Mouse (Mus musculus) stomach, embryonic 14.5 days (tissue): ENCODE measurements around the gene Irgc1. TPM values are rescaled to one million over a fixed set of nuclear protein-coding genes. Genes with fewer than 3 reads are reported as not detected.

Experiments used
- ATAC-seq: fragments of 200-750 bp; cut with Nextera tagmentation; 2 replicates; pipeline ENCODE4 v1.8.0; 2017; ENCODE audit warnings: low read depth, moderate TSS enrichment; ENCODE audit not compliant: insufficient number of reproducible peaks, insufficient read depth, low FRiP score
- H3K27ac ChIP-seq: fragments of 300-500 bp; sonication (generic); 2 replicates; pipeline ENCODE4 v1.5.1; 2014; ENCODE audit warnings: mild to moderate bottlenecking, low read length, moderate library complexity, mixed read lengths
- H3K27me3 ChIP-seq: fragments of 300-500 bp; sonication (generic); 2 replicates; pipeline ENCODE4 v1.6.1; 2014; ENCODE audit warnings: low read length, control low read depth, mixed read lengths; ENCODE audit not compliant: control insufficient read depth, insufficient read depth
- H3K36me3 ChIP-seq: fragments of 300-500 bp; sonication (generic); 2 replicates; pipeline ENCODE4 v1.6.1; 2014; ENCODE audit warnings: mild to moderate bottlenecking, control low read depth, low read length, moderate library complexity, mixed read lengths; ENCODE audit not compliant: control insufficient read depth, insufficient read depth
- H3K4me1 ChIP-seq: fragments of 300-500 bp; sonication (generic); 2 replicates; pipeline ENCODE4 v1.6.1; 2014; ENCODE audit warnings: low read length, control low read depth, mixed read lengths; ENCODE audit not compliant: control insufficient read depth, insufficient read depth
- H3K4me2 ChIP-seq: fragments of 300-500 bp; sonication (generic); replicated peaks from 2 replicates; pipeline ENCODE4 v1.6.1; 2014; ENCODE audit warnings: low read depth, low read length, control low read depth
- H3K4me3 ChIP-seq: fragments of 300-500 bp; sonication (generic); 2 replicates; pipeline ENCODE4 v1.5.1; 2014; ENCODE audit warnings: low read depth, low read length, control low read depth
- H3K9ac ChIP-seq: fragments of 300-500 bp; sonication (generic); replicated peaks from 2 replicates; pipeline ENCODE4 v1.6.1; 2014; ENCODE audit warnings: low read depth, mild to moderate bottlenecking, control low read depth, low read length, moderate library complexity, mixed read lengths
- H3K9me3 ChIP-seq: fragments of 300-500 bp; sonication (generic); 2 replicates; pipeline ENCODE4 v1.6.1; 2016; ENCODE audit warnings: low read depth, low read length, control low read depth; ENCODE audit not compliant: control insufficient read depth
- WGBS: fragments of 180-500 bp; shearing (Covaris S2); extraction: QIAGEN DNeasy Blood & Tissue Kit; methylation state at CpG from one replicate; pipeline ENCODE4 v1.1.7; 2014; 5-methylcytosine and 5-hydroxymethylcytosine counted together
- polyA plus RNA-seq: library from polyadenylated mRNA; unstranded; fragments of >200 nt; fragmentation: Nextera tagmentation; extraction: Ambion mirVana; gene quantifications from 2 replicates; pipeline ENCODE4 v1.2.1, GENCODE M21; 2014

The Irgc1 gene
- polyA plus RNA-seq, 1 experiment from 2014 or later: not detected

- 0 out of 2 replicates have a peak overlapping the region, but pooled peaks have one; percentile 1 for H3K27ac ChIP-seq
- WGBS: 72% methylated on average over 10 of the region's 10 CpGs
- no peak overlapping the region for H3K4me2 ChIP-seq
- no peaks in the 10 kb centered on the region for H3K36me3 ChIP-seq
- no peaks in the 10 kb centered on the region for H3K27me3 ChIP-seq
- ATAC-seq: no peak
- H3K9me3 ChIP-seq: no peaks in the 10 kb centered on the region
- peaks cover 19% of the 10 kb centered on the region; the same call in 1 of the 2 replicates for H3K4me1 ChIP-seq
- H3K9ac ChIP-seq: no peak overlapping the region
- no peak overlapping the region for H3K4me3 ChIP-seq
Measured at GRCm38 (mm10) chr7:24387059-24387556, 65.0 kb downstream of the Irgc1 start.

DNA sequence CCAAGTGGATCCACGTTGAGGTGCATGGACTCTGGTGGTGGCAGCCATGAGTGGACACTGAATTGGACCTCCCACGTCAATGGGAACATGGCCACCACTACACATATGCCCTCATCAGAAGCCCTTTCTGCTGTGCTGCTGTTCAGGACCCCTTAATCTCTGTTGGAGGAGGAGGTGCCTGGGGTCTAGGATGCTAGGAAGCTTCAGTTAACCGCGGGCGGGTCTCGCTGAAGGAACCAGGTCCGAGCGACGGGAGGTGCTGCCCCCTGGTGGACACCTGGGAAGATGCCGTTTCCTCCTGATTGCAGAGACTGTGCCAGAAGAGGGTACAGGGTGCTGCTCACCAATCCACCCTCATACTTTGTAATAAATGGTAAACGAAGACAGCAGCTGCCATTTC, 67.3 kb downstream of the Irgc1 start:
- Histone ChIP-seq H3K27me3 (no peaks in the 10 kb centered on the region), H3K4me2 (no peak overlapping the region), H3K4me1 (peaks cover 14% of the 10 kb centered on the region; the same call in 1 of the 2 replicates), H3K9me3 (no peaks in the 10 kb centered on the region), H3K27ac (no peak overlapping the region), H3K4me3 (no peak overlapping the region), H3K36me3 (no peaks in the 10 kb centered on the region), H3K9ac (no peak overlapping the region)
- ATAC-seq: peak; percentile 29; the same call in 1 of the 2 replicates
- 8% methylated on average over 11 of the region's 11 CpGs for WGBS

DNA sequence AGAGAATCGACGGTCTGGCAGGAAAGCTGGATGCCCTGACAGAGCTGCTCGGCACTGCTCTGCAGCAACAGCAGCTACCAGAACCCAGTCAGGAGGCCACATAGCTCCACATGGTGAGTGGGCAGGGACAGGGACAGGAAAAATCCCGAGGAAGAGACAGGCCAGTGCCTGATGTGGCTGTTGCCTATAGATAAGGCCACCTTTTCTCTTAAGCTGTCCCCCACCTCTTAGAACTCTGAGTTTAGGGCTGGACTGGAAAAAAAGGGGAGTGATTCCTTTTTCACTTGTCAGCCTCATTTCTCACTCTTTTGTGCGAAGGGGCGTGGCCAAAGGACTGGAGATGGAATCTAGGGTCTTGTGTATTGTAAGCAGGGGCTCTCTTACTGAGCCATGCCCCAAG, 68.0 kb downstream of the Irgc1 start:
- 63% methylated on average over 6 of the region's 6 CpGs for WGBS
- Histone ChIP-seq H3K36me3 (no peaks in the 10 kb centered on the region), H3K27ac (no peak overlapping the region), H3K4me3 (no peak overlapping the region), H3K4me2 (no peak overlapping the region), H3K9me3 (no peaks in the 10 kb centered on the region), H3K4me1 (peaks cover 9% of the 10 kb centered on the region; the same call in 1 of the 2 replicates), H3K9ac (no peak overlapping the region), H3K27me3 (no peaks in the 10 kb centered on the region)
- no peak for ATAC-seq

DNA sequence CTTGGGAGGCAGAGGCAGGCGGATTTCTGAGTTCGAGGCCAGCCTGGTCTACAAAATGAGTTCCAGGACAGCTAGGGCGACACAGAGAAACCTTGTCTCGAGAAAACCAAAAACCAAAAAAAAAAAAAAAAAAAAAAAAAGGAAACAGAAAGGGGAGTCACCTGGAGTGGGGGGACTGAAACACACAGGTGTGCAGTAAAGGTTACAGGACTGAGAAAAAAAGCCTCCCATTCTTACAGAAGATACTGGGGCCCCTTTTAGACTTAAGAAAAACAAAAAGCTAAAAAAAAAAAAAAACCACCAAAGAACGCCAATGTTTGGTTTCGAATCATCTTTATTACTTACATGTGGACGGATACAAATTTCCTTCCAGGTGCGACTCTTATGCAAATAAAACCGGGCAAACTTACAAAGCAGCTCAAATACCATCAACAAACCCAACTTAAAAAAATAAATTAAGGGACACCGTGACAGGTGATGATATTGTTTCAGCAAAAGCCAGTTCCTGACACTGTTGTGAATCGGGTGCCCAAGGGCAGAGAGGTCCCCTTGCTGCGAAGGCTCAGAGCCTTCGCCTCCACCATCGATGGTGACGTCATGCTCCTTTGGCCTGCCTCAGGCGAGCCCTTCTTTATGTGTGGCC, 69.2 kb downstream of the Irgc1 start:
- Histone ChIP-seq H3K9me3 (no peaks in the 10 kb centered on the region), H3K4me3 (no peak overlapping the region), H3K27ac (no peak overlapping the region), H3K9ac (no peak overlapping the region), H3K4me2 (no peak overlapping the region), H3K36me3 (no peaks in the 10 kb centered on the region), H3K4me1 (peaks cover 8% of the 10 kb centered on the region; the same call in 1 of the 2 replicates), H3K27me3 (no peaks in the 10 kb centered on the region)
- no peak for ATAC-seq
- 69% methylated on average over 16 of the region's 16 CpGs for WGBS

Other genes with a start within 250 kb of the Irgc1 start
- 13.5 and 14.9 TPM in 2 replicates for gene Zfp111, start 240.9 kb downstream of the Irgc1 start, polyA plus RNA-seq
- gene Zfp109, start 214.7 kb downstream of the Irgc1 start, polyA plus RNA-seq: 6.3 and 6.4 TPM in 2 replicates
- 4.5 and 4.7 TPM in 2 replicates for gene Zfp108, start 197.5 kb downstream of the Irgc1 start, polyA plus RNA-seq
- 8.3 and 9.7 TPM in 2 replicates for gene Zfp93, start 181.9 kb downstream of the Irgc1 start, polyA plus RNA-seq
- 35.3 and 42.7 TPM in 2 replicates for gene Zfp61, start 151.1 kb downstream of the Irgc1 start, polyA plus RNA-seq
- 10.6 and 13.2 TPM in 2 replicates for gene Zfp94, start 135.6 kb downstream of the Irgc1 start, polyA plus RNA-seq
- 0.41 TPM in 1 of 2 replicates, not detected in the other for gene Tescl, start 118.4 kb downstream of the Irgc1 start, polyA plus RNA-seq
- gene Lypd5, start 103.1 kb downstream of the Irgc1 start, polyA plus RNA-seq: not detected in 2 replicates
- 2.4 and 3.0 TPM in 2 replicates for gene Kcnn4, start 82.0 kb downstream of the Irgc1 start, polyA plus RNA-seq
- gene Smg9, start 52.7 kb downstream of the Irgc1 start, polyA plus RNA-seq: 23.2 and 26.6 TPM in 2 replicates
- 12.6 and 14.7 TPM in 2 replicates for gene Plaur, start 10.2 kb upstream of the Irgc1 start, polyA plus RNA-seq
- 1.4 and 1.5 TPM in 2 replicates for gene Cadm4, start 29.7 kb upstream of the Irgc1 start, polyA plus RNA-seq
- gene Zfp428, start 54.7 kb upstream of the Irgc1 start, polyA plus RNA-seq: 28.5 and 30.9 TPM in 2 replicates
- 0.21 and 0.29 TPM in 2 replicates for gene AC161166.1, start 60.2 kb upstream of the Irgc1 start, polyA plus RNA-seq
- gene Irgq, start 78.4 kb upstream of the Irgc1 start, polyA plus RNA-seq: 8.9 and 9.0 TPM in 2 replicates
- 0.73 and 1.3 TPM in 2 replicates for gene Pinlyp, start 93.8 kb upstream of the Irgc1 start, polyA plus RNA-seq
- 93.0 and 110 TPM in 2 replicates for gene Xrcc1, start 94.0 kb upstream of the Irgc1 start, polyA plus RNA-seq
- gene Ethe1, start 135.2 kb upstream of the Irgc1 start, polyA plus RNA-seq: 36.6 and 40.1 TPM in 2 replicates
- gene Zfp575, start 135.3 kb upstream of the Irgc1 start, polyA plus RNA-seq: 3.5 and 4.0 TPM in 2 replicates
- gene Phldb3, start 158.5 kb upstream of the Irgc1 start, polyA plus RNA-seq: 0.64 and 1.1 TPM in 2 replicates
- 9.8 and 13.7 TPM in 2 replicates for gene Lypd3, start 184.3 kb upstream of the Irgc1 start, polyA plus RNA-seq
- not detected in 2 replicates for gene Tex101, start 224.4 kb upstream of the Irgc1 start, polyA plus RNA-seq